Mouse (Mus musculus): ENCODE measurements around the gene Ptprk.

Ptprk gene

DNA sequence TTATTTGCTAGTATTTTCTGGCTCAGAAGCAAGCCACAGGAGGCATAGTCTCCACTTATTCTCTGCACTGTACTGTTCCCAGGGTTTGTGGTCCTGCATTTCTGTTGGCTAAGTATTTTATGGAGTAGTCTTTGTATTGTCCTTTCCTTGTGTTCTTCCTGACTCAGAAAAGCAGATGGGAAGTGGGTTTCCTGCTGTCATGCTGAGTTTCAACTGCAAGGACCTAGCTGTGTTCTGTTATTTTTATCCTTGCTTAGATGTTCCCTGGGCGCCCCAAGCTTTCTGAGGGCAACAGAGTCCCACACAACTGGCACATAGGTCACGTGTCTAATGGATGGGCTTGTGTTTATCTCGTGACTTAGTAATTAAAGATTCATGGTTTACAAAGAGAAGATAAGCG, 104.3 kb downstream of the Ptprk start:
- TF ChIP-seq NANOG (IDR thresholded peaks at IDR 0.05; ENCODE audit: borderline replicate concordance, low read length) (no peak), CTCF (conservative IDR thresholded peaks at IDR 0.05; ENCODE audit: low read length) (no peak), POU5F1 (IDR thresholded peaks at IDR 0.05; ENCODE audit: borderline replicate concordance, low read length) (no peak)
- Histone ChIP-seq H3K4me3 (replicated peaks; ENCODE audit: low read length) (no peak overlapping the region), H3K4me1 (replicated peaks; ENCODE audit: low read depth, low read length) (peaks cover 34% of the 10 kb centered on the region), H3K36me3 (ENCODE audit: insufficient read depth, low read length) (no peaks in the 10 kb centered on the region), H3K9me3 (ENCODE audit: low read length) (no peaks in the 10 kb centered on the region), H3K27me3 (ENCODE audit: insufficient read depth, low read length) (no peaks in the 10 kb centered on the region)

DNA sequence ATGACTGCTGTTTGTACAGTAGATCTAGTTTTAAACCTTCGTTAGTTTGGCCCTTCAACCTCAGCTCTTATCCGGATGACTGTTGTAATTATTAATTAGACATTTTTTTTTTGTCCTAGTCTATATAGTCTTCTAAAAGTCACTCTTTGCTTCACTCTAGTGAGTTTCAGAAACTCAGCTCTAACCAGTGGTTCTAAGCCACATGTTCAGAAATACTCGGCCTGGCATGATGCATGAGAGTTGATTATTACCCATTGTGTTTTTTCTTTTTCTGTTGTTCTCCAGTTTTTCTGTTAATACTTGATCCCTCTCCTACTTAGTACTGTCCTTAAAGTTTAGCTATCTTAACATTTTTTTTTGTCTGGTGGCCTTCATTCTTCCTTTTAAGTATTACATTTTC, 107.5 kb downstream of the Ptprk start:
- Histone ChIP-seq H3K9me3 (ENCODE audit: low read length) (no peaks in the 10 kb centered on the region), H3K4me1 (replicated peaks; ENCODE audit: low read depth, low read length) (peaks cover 35% of the 10 kb centered on the region), H3K27me3 (ENCODE audit: insufficient read depth, low read length) (no peaks in the 10 kb centered on the region), H3K4me3 (replicated peaks; ENCODE audit: low read length) (no peak overlapping the region), H3K36me3 (ENCODE audit: insufficient read depth, low read length) (no peaks in the 10 kb centered on the region)
- TF ChIP-seq CTCF (conservative IDR thresholded peaks at IDR 0.05; ENCODE audit: low read length) = no peak
- no peak for TF ChIP-seq NANOG (IDR thresholded peaks at IDR 0.05; ENCODE audit: borderline replicate concordance, low read length)
- no peak for TF ChIP-seq POU5F1 (IDR thresholded peaks at IDR 0.05; ENCODE audit: borderline replicate concordance, low read length)

DNA sequence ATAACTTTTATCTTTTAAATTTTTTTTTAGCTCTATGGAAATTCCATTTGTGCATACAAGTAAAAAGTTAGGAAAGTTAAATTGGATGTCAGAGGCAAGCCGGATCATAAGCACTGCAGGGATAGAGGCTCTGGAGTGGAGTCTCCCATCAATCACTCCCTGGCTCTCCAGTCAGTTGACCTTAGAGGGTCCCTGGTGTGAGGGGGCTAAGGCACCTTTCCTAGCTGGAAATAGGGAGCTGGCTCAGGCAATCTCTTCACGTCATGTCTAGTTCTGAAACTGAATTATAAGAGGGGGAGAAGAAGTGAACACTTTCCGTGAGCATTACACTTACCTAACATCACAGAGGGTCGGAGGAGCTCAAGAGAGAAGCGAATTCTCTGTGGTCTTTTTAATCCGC, 110.1 kb downstream of the Ptprk start:
- H3K36me3 ChIP-seq (ENCODE audit: insufficient read depth, low read length) = no peaks in the 10 kb centered on the region
- H3K4me1 ChIP-seq (replicated peaks; ENCODE audit: low read depth, low read length) = peaks cover 28% of the 10 kb centered on the region
- no peaks in the 10 kb centered on the region for H3K9me3 ChIP-seq (ENCODE audit: low read length)
- no peaks in the 10 kb centered on the region for H3K27me3 ChIP-seq (ENCODE audit: insufficient read depth, low read length)
- TF ChIP-seq CTCF (conservative IDR thresholded peaks at IDR 0.05; ENCODE audit: low read length) (no peak), NANOG (IDR thresholded peaks at IDR 0.05; ENCODE audit: borderline replicate concordance, low read length) (no peak), POU5F1 (IDR thresholded peaks at IDR 0.05; ENCODE audit: borderline replicate concordance, low read length) (no peak)
- no peak overlapping the region for H3K4me3 ChIP-seq (replicated peaks; ENCODE audit: low read length)

DNA sequence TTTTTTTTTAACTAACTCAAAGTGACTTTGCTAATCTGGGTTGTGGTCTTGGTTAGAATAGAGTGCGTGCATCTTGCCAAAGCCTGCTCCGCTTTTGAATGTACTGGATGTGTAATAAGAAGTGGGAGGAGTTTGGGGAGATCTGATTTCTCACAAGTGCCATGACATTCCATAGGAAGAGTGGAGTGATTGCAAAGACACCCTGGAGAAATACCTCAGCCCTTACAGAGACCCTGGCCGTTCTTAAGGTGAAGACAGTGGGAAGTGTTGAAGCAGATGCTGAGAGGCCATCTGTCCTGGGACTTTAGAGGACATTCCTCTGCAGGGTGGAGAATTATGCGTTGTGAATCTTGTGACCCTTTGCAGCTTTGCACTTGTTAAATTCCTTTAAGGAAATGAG, 110.7 kb downstream of the Ptprk start:
- TF ChIP-seq CTCF (conservative IDR thresholded peaks at IDR 0.05; ENCODE audit: low read length) = no peak
- no peak for TF ChIP-seq POU5F1 (IDR thresholded peaks at IDR 0.05; ENCODE audit: borderline replicate concordance, low read length)
- no peak for TF ChIP-seq NANOG (IDR thresholded peaks at IDR 0.05; ENCODE audit: borderline replicate concordance, low read length)

DNA sequence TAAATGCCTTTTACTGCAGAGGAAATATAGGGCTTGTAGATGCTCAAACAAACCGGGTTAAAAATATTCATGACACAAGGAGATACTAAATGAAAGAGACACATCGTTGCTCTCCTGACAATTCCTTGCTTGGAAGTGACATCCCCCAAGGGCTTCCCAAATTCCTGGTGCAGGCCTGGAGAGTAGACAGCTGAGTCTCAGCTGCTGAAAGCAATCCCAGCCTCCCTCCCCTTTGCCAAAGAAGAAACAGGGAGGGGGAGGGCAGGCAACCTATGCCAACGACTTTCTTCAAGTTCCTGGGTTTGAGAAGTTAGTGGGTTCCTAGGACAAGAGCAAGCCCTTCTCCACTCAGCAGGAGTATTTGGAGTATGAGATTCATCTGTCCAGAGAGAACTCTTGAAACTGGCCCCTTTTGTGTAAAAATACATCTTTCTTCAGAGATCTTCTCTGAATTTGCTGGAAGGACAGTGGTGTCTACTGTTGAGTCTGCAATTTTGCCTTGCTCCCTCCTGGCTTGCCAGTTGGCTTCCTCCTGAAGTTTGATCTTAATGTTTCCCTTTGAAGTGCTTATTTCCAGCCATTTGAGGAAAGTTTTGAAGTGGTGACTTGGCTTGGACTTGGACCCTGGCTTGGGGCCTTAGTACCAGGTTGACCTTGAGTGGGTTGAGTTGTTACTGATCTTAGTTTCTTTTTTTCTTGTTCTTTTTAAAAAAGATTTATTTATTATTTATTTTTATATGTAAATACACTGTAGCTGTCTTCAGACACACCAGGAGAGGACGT, 111.6 kb downstream of the Ptprk start:
- peaks cover 28% of the 10 kb centered on the region for H3K4me1 ChIP-seq (replicated peaks; ENCODE audit: low read depth, low read length)
- no peaks in the 10 kb centered on the region for H3K27me3 ChIP-seq (ENCODE audit: insufficient read depth, low read length)
- H3K4me3 ChIP-seq (replicated peaks; ENCODE audit: low read length) = no peak overlapping the region
- no peak for TF ChIP-seq NANOG (IDR thresholded peaks at IDR 0.05; ENCODE audit: borderline replicate concordance, low read length)
- no peak for TF ChIP-seq CTCF (conservative IDR thresholded peaks at IDR 0.05; ENCODE audit: low read length)
- no peak for TF ChIP-seq POU5F1 (IDR thresholded peaks at IDR 0.05; ENCODE audit: borderline replicate concordance, low read length)
- no peaks in the 10 kb centered on the region for H3K9me3 ChIP-seq (ENCODE audit: low read length)
- H3K36me3 ChIP-seq (ENCODE audit: insufficient read depth, low read length) = no peaks in the 10 kb centered on the region

More for the DNA sequence above, 110.7 kb downstream of the Ptprk start:
- Histone ChIP-seq H3K9me3 (ENCODE audit: low read length) (no peaks in the 10 kb centered on the region), H3K36me3 (ENCODE audit: insufficient read depth, low read length) (no peaks in the 10 kb centered on the region), H3K4me1 (replicated peaks; ENCODE audit: low read depth, low read length) (peaks cover 28% of the 10 kb centered on the region), H3K27me3 (ENCODE audit: insufficient read depth, low read length) (no peaks in the 10 kb centered on the region), H3K4me3 (replicated peaks; ENCODE audit: low read length) (no peak overlapping the region)

DNA sequence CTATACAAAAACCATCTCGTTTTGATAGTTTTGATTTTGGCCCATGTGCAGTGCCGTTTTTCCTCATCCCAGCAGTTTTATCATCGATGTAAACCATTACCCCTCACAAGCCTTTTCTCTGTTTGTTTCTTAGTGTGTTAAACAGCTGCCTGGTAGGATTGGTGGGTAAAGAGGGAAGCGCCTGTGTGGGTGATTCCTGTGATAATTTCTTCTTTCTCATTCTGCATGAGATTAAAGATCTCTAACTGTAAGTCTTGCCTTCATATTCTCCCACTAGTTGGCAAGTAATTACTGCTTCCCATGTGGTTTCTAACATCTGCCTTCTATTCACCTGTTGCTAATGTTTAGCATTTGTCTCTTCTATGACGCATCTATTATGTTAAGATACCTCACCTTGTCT, 116.8 kb downstream of the Ptprk start:
- Histone ChIP-seq H3K4me3 (replicated peaks; ENCODE audit: low read length) (no peak overlapping the region), H3K27me3 (ENCODE audit: insufficient read depth, low read length) (no peaks in the 10 kb centered on the region), H3K9me3 (ENCODE audit: low read length) (no peaks in the 10 kb centered on the region), H3K36me3 (ENCODE audit: insufficient read depth, low read length) (no peaks in the 10 kb centered on the region), H3K4me1 (replicated peaks; ENCODE audit: low read depth, low read length) (peaks cover 15% of the 10 kb centered on the region)
- no peak for TF ChIP-seq NANOG (IDR thresholded peaks at IDR 0.05; ENCODE audit: borderline replicate concordance, low read length)
- TF ChIP-seq POU5F1 (IDR thresholded peaks at IDR 0.05; ENCODE audit: borderline replicate concordance, low read length) = no peak
- TF ChIP-seq CTCF (conservative IDR thresholded peaks at IDR 0.05; ENCODE audit: low read length) = no peak

DNA sequence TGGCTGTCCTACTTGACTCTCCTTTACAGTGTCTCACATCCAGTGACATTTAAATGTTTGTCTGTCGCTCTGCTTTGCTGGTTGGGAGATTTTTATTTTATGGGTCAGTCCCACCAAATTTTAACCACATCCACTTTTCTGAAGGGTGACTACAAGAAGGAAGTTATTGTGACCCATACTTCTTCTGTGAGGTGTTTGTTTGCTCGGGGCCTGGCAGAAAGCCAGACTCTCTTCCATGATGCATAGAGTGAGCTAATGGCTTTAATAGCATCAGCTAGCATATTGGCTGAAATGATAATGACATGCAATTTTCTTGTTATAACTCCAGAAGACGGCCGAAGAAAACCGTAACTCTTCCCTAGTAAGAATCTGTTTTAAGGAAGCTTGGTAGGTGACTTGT, 119.0 kb downstream of the Ptprk start:
- H3K4me1 ChIP-seq (replicated peaks; ENCODE audit: low read depth, low read length) = peaks cover 6% of the 10 kb centered on the region
- H3K4me3 ChIP-seq (replicated peaks; ENCODE audit: low read length) = no peak overlapping the region
- H3K9me3 ChIP-seq (ENCODE audit: low read length) = no peaks in the 10 kb centered on the region
- no peaks in the 10 kb centered on the region for H3K36me3 ChIP-seq (ENCODE audit: insufficient read depth, low read length)
- no peaks in the 10 kb centered on the region for H3K27me3 ChIP-seq (ENCODE audit: insufficient read depth, low read length)
- no peak for TF ChIP-seq POU5F1 (IDR thresholded peaks at IDR 0.05; ENCODE audit: borderline replicate concordance, low read length)
- TF ChIP-seq NANOG (IDR thresholded peaks at IDR 0.05; ENCODE audit: borderline replicate concordance, low read length) = no peak
- no peak for TF ChIP-seq CTCF (conservative IDR thresholded peaks at IDR 0.05; ENCODE audit: low read length)

- H3K4me3 ChIP-seq (replicated peaks; ENCODE audit: low read length) = no peak overlapping the region
- no peak for TF ChIP-seq CTCF (conservative IDR thresholded peaks at IDR 0.05; ENCODE audit: low read length)
- H3K36me3 ChIP-seq (ENCODE audit: insufficient read depth, low read length) = no peaks in the 10 kb centered on the region
- H3K9me3 ChIP-seq (ENCODE audit: low read length) = no peaks in the 10 kb centered on the region
- no peaks in the 10 kb centered on the region for H3K27me3 ChIP-seq (ENCODE audit: insufficient read depth, low read length)
- no peaks in the 10 kb centered on the region for H3K4me1 ChIP-seq (replicated peaks; ENCODE audit: low read depth, low read length)
These were observed 126.0 kb downstream of the Ptprk start for GRCm38 (mm10) chr10:28200609-28201008.

DNA sequence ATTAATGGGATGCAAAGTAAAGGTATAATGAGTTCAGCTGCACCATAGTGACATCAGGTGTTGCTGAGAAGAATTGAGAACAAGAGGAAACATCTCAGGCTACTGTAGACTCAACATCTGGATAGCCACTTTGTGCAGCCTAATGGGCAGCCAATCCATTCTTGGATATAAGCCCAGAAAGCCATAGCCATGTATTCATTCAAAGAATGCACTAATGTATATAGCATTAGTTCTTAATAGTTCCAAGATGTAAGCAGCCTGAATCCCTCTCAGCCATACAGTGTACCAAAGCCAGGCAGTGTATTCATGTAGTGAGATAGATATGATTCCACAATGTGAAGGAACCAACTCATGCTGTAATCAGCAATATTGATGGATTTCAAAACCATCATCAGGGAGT, 134.8 kb downstream of the Ptprk start:
- no peaks in the 10 kb centered on the region for H3K4me1 ChIP-seq (replicated peaks; ENCODE audit: low read depth, low read length)
- no peaks in the 10 kb centered on the region for H3K9me3 ChIP-seq (ENCODE audit: low read length)
- no peaks in the 10 kb centered on the region for H3K36me3 ChIP-seq (ENCODE audit: insufficient read depth, low read length)
- TF ChIP-seq POU5F1 (IDR thresholded peaks at IDR 0.05; ENCODE audit: borderline replicate concordance, low read length) (no peak), CTCF (conservative IDR thresholded peaks at IDR 0.05; ENCODE audit: low read length) (no peak), NANOG (IDR thresholded peaks at IDR 0.05; ENCODE audit: borderline replicate concordance, low read length) (no peak)
- no peak overlapping the region for H3K4me3 ChIP-seq (replicated peaks; ENCODE audit: low read length)
- H3K27me3 ChIP-seq (ENCODE audit: insufficient read depth, low read length) = no peaks in the 10 kb centered on the region

Measured in E14TG2a.4 (cell line).